Mouse (Mus musculus): ENCODE data around the gene Lmod3. TPM values are rescaled to one million over a fixed set of nuclear protein-coding genes. Genes with fewer than 3 reads are reported as not detected.
A peak's percentile ranks its signal among the peaks of the same experiment; 100 is the strongest.
"Not testable (repeated sequence)": the region's sequence is repeated elsewhere in the genome, so short reads cannot be mapped to it uniquely, and the experiment has no call there.

Gene Lmod3
- total RNA-seq, 2 experiments from 2014 or later, result not detected

DNA sequence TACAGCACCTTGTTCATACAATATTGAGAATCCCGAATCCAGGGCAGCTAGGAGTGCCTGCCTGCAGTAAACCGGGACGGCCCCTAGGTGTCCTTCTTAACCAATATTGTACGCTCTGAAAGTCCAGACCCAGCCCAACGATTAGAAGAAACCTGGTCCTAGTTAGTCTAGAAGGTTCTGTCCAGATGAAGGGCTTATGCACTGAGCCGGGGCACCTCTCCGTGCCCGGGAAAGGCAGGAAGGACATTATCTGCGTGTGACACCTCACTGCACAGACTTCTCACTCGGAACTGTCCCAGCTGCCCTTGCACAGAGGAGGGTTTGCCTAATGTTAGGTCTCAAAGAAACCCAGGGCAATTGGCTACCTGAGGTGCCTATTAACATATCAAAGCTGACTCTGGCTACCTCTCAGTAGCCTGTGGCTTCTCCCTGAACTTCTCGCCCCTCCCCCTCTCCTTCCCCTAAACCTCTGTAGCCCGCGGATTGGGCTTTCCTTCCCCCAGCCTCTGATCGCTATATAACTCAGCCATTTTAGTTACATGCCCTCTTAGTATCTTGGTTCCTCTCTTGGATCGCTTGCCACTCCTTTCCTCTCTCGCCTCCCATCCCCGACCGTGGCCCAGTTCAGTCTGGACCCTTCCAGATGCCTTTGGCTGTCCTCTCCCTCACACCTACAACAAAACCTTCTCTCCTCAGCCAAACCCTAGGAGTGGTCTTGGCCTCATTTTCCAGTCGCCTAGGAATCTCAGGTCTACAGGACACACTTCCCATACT is 25.6 kb upstream of the Lmod3 start:
- ATAC-seq (replicated peaks; ENCODE audit: low FRiP score, poor library complexity, severe bottlenecking), result peak; percentile 62; the same call in 1 of the 2 replicates

DNA sequence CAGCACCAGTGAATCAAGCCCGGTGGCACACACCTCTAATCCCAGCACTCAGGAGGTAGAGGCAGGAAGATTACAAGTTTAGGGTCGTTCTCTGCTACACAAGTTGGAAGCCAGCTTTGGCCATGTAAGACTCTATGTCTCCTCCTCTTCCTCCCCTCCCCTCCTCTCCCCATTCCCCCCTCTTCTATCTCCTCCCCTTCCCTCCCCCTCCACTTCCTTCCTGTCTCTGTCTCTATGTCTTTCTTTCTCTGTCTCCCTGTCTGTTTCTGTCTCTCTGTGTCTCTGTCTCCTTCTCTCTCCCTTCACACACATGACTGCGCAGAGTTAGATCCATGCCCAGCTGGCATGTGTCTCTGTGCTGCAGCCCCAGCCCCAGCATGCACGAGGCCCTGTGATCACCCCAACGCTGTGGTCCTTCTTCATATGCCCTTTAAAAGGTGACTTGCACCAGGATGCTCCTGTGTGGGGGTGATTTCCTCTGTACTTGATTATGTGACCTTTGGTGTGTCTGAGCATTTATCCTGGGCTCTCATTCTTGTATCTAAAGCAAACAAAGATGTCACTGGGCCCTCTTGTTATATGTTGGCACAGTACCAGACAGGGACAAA is 24.4 kb upstream of the Lmod3 start:
- no peak for ATAC-seq (replicated peaks; ENCODE audit: low FRiP score, poor library complexity, severe bottlenecking)

DNA sequence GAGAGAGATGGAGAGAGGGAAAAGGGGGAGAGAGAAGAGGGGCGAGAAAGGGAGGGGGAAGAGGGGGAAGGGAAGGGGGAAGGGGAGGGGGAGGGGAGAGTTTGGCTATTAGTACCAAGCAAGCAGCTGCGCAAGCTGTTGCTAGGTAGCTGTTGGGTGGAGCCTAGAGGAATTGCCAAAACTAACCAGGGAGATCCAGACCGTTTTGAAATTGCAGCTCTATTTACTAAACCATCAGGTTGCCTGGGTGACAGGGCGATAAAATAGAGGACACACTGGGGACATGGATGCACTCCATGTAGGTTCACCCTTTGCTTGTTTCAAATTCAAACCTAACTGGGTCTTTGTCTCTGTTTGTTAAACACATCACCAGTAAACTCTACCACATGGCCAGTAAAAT is 23.8 kb upstream of the Lmod3 start:
- ATAC-seq (replicated peaks; ENCODE audit: low FRiP score, poor library complexity, severe bottlenecking), result no peak

DNA sequence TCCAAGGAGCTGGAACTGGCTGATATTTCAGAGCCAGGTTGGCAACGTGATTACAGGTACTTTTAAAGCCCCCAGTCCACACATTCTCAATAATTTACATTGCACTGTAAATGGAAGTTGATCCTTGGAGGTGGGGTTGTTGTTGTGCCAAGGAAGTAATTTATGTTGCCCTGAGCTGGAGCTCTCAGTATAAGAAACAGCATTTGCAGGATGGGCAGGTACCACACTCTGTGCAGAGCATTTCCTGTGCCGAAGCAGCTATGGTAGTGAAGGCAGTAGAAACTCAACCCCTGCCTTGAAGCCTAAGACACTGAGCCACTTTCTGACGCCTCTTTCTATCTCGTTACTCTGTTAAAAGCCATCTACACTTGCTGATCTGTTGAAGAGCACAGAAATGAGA is 23.2 kb upstream of the Lmod3 start:
- ATAC-seq (replicated peaks; ENCODE audit: low FRiP score, poor library complexity, severe bottlenecking), result no peak

DNA sequence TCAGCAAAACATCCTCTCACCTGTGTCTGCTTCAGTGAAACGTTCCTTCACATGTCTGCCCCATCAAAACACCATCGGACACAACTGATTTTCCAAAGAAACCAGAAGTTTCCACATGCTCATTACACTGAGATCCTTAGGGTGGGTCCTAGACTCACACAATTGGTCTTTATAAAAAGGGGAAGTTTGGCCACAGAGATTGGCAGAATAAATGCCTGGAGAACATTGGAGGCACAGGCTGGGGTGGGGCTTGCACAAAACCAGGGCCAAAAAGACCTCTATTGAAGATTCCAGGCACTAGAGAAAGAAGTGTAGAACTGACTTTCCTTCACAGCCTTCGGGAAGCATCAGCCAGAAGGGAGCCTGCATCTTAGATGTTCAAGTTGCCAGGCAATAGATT is 21.2 kb upstream of the Lmod3 start:
- no peak for ATAC-seq (replicated peaks; ENCODE audit: low FRiP score, poor library complexity, severe bottlenecking)

DNA sequence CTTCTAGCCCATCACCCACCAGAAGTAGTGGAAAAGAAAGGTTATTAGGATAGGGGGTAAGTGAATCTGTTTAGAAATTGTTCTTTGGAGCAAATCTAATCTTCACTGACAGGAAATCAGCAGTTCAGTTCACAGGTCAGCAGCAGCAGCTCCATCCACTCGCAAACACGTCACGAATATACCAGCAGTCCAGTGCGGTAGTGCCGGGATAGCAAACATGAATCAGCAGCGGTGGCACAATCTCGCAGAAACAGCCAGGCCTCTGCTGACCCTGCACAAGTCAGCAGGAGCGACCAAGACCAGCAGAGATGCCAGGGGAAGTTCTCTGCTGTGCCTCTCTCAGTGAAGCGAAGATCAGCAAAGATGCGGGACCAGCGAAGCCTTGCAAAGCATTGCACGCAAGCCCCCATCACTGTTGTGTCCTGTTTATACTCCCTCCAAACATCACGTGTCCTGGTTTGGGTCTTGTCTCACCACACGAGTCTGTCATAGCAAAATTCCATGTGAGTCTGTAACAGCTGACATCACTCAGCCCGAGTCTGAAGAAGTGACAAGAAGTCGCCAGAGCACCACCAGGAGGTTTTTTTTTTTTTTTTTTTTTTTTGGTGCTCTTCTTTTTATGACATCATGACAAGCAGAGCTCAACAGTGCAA is 20.6 kb upstream of the Lmod3 start:
- ATAC-seq (replicated peaks; ENCODE audit: low FRiP score, poor library complexity, severe bottlenecking), result no peak

DNA sequence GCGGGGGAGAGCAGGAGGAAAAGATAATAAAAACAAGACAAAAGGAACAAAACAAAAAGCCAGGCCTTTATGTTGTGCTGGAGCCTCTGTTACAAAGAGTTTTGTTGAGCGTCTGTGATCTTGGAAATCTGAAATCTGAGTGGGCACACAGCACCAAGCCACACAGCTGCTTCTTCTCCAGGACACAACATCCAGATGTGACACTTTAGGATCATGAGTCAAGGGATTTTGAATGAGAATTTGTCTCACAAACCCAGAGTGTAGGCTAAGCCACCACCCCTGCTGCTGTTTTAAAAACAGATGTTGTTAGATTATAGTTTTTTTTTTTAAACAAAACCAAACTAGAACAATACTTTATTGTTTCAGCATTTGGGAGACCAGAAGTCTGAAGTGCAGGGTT is 19.8 kb upstream of the Lmod3 start:
- no peak for ATAC-seq (replicated peaks; ENCODE audit: low FRiP score, poor library complexity, severe bottlenecking)

DNA sequence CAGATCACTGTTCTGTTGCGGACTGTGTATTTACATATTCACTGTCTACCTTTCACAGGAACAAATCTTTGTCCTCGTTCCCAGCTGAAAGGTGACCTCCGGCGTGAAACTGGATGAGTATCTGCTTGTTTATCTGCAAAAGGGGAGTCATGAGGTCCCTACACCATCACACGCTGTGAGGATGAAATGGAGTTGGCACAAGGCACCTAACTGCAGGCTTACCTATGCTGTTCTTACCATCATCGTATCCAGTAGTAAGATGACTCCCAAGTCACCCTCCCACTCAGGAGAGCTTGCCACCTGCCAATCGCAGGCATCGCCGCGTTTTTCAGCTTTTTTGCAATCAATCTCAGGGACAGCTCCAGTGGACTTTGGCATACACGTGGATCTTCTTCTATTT is 17.0 kb upstream of the Lmod3 start:
- ATAC-seq (replicated peaks; ENCODE audit: low FRiP score, poor library complexity, severe bottlenecking), result no peak

DNA sequence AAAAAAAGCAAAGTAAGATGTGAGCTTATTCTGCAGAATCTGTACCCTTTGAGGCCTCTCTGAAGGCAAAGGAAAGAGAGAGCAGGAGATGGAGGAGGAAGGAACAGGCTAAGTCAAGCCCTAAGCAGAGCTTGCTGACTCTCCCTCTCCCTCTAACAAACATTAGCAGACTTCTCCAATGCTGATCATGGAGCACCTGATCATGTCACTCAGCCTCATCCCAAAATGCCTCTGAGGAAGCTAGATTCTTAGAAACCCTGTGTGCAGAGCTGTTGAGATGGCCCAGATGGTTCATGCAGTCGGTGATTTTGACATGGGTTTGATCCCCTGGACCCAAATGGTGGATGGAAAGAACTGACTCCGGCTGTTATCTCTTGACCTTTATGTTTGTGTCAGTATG is 14.6 kb upstream of the Lmod3 start:
- no peak for ATAC-seq (replicated peaks; ENCODE audit: low FRiP score, poor library complexity, severe bottlenecking)

DNA sequence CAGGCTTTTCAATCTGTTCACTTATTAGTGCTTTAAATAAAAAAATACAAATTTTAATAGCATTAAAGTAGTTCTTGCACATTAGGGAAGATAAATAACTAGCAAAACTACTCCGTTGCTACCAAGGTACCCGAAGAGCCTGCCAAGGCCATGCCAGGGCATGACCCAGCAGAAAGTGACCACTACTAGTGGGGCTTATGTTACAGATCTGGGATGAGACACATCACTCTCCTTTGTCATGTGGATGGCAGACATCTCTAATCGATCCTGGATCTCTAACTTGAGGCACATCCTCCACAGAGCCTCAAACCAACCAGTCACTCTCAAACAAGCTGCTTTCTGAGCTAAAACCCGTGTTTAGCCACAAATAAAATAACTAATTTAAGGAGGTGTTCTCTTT is 14.1 kb upstream of the Lmod3 start:
- ATAC-seq (replicated peaks; ENCODE audit: low FRiP score, poor library complexity, severe bottlenecking), result no peak

DNA sequence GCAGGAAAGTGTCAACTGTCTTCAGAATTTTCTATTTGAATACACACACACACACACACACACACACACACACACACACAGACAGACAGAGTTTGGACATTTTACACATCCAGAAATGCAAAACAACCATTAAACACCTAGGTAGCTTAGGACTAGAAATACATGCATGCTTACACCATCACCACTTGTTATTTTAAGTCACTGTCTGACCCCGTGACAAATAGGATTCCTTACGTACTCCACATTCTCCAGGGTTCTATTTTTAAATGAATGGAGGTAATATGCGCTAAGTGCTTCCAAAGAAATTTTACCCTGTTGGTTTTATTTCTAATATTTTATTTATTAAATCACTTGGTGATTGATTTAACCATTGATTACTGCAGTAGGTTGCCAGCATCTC is 13.1 kb upstream of the Lmod3 start:
- ATAC-seq (replicated peaks; ENCODE audit: low FRiP score, poor library complexity, severe bottlenecking), result no peak

DNA sequence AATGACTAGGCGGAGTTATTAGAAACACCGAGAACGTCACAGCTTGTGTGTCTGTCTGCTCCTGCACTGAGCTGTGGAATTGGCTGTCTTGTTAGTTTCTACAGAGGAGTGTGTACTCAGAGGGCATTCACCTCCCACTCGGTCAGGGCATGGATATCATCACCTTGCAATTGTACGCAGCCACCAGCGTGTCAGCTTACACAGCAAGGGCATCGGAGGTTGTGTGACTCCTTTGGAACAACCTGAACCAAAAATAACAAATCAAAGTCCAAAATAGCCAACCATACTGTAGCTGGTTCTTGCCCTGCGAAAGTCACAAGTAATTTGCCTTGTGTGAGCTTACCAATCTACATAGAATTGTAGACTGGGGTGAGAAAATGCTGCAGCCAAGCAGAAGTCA is 12.7 kb upstream of the Lmod3 start:
- ATAC-seq (replicated peaks; ENCODE audit: low FRiP score, poor library complexity, severe bottlenecking), result no peak

DNA sequence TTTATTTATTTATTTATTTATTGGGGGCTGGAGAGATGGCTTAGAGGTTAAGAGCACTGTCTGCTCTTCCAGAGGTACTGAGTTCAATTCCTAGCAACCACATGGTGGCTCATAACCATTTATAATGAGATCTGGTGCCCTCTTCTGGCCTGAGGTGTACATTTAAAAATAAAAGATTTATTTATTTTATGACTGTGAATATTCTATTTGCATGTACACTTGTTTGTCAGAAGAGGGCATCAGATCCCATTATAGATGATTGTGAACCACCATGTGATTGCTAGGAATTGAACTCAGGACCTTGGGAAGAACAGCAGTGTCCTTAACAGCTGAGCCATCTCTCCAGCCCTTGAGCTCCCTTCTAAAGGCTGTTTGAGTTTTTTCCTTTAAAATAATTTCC is 11.2 kb upstream of the Lmod3 start:
- ATAC-seq (replicated peaks; ENCODE audit: low FRiP score, poor library complexity, severe bottlenecking), result not testable (repeated sequence)

DNA sequence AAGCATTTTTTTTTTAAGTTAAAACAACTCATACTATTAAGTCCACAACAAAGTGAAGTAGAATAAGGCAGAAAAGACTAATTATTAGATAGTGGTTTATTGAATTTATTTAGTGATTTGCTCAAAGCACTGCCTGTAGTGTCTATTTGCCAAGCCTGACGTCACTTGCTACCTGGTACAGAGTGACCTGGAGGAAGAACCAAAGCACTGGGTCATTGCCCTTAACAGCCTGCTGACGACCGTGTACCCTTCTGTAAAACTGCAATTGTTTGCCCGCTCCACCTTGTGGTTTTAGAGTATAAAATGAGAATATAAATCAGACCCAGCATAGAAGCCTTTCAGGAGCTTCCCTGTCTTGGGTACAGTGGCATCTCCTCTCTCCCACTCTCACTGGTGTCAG is 9.7 kb upstream of the Lmod3 start:
- ATAC-seq (replicated peaks; ENCODE audit: low FRiP score, poor library complexity, severe bottlenecking), result no peak

DNA sequence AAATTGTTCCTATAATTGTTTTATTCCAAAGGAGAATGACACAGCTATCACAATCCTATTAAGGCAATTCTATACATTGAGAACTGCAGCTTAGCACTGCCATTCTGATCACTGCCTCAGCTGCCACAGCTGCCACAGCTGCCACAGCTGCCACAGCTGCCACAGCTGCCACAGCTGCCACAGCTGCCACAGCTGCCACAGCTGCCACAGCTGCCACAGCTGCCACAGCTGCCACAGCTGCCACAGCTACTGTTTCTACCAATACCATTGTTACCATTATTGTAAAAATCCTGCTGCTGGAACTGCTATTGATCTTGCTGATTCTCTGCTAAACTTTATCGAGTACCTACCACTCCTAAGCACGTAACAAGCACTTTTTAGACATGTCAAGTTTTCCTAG is 7.4 kb upstream of the Lmod3 start:
- ATAC-seq (replicated peaks; ENCODE audit: low FRiP score, poor library complexity, severe bottlenecking), result not testable (repeated sequence)

DNA sequence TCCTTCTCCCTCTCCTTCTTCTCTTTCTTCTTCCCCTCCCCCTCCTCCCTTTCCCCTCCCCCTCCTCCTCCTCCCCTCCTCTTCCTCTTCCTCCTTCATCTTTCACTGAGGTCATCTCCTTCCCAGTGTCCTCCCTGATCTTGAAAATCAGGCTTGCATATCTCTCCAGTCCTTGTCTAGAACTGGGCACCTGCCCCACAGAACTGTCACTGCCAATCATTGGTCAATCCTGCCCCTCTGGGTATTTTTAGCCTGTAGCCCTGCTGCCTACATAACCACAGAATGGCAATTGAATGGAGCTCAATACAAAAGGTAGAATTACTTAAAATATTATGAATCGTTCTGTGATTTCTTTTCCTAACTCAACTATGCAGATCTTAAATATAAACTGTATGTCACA is 5.9 kb upstream of the Lmod3 start:
- no peak for ATAC-seq (replicated peaks; ENCODE audit: low FRiP score, poor library complexity, severe bottlenecking)

DNA sequence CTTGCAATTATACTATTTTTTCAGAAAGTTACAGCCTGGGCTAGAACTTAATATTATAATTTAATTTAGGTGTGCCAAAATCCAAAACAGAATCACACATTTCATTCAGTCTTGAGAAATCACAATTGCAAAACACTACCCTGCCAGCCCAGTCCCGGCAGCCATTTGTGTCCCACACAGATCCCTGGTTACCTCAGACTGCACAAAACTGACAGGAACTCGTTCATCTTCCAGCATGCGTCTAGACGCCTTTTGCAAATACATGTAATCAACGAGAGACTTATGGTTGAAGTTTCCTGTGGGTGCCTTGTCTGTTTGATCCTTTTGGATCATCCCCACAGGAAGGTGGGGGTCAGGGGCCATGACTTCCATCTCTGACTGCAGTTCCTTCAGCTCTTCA is 473 bp downstream of the Lmod3 start:
- no peak for ATAC-seq (replicated peaks; ENCODE audit: low FRiP score, poor library complexity, severe bottlenecking)

DNA sequence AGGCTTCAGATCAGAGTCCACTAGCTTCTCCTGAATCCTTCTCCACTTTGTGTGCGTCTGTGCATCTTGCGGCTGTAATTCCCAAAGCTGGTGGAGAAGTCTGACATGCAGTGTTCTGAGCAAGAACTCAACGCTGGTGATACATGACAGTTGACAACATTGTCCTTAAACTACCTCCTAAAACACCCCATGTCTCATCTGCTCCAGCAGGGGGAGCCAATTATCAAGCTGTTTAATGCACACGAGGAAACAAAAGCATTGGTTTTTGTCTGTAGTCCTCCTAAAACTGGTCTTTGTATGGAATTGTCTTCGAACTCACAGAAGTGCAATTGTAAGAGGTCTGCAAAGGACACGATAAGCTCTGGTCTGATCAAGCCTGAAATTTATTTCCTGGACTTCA is 1.6 kb downstream of the Lmod3 start:
- ATAC-seq (replicated peaks; ENCODE audit: low FRiP score, poor library complexity, severe bottlenecking), result peak; percentile 55

DNA sequence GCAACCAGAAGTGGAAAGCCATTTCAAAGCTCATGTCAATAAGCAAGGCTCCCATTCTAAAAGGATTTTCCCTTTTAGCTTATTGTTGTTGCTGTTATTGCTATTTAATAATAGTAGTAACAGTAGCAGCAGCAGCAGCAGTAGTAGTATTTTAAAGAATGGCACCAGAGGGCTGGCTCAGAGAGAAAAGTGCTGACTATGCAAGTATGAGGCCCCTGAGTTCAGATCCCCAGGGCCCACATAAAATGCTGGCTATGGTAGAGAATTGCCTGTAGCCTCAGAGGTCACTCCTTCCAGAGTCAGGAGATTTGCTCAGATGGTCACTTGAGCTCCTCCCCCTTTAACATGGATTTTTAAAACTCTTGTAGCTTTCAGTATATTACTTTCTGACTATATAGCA is 7.4 kb downstream of the Lmod3 start:
- ATAC-seq (replicated peaks; ENCODE audit: low FRiP score, poor library complexity, severe bottlenecking), result no peak

DNA sequence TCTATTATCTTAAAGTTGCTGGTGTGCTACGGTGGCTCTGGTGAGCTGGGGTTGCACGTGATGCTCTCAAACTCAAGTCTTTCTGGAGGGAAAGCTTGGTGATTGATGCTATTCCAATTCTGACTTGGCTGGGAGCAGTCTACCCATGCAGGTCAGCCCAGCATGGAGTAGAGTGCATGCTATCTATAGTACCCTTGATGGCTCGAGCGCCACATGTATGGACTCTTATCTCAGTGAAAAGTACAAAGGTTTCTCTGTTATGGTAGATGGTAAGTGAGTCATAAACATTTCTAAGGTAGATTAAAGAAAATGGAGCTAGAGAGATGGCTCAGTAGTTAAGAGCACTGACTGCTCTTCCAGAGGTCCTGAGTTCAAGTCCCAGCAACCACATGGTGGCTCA is 10.0 kb downstream of the Lmod3 start:
- no peak for ATAC-seq (replicated peaks; ENCODE audit: low FRiP score, poor library complexity, severe bottlenecking)

DNA sequence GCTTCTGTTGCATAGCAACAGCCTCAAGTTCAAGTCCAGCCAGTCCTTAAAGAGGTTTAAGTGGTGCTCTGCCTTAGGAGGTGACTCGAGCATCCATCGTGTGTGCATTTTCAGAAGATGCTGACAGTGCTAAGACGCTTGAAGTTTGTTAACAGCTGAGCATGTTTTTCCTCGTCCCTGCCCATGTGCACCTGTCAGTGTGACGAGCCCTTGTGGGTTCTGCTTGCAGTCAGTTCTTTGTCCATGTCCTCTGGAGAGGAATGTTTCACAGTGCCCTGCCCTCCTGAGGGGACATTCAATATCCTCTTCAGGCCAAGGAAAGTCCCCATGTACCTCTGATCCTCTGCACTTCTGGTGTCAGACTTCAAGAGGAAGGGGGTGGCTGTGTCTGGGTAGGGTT is 12.5 kb downstream of the Lmod3 start:
- ATAC-seq (replicated peaks; ENCODE audit: low FRiP score, poor library complexity, severe bottlenecking), result no peak
